Mouse (Mus musculus) effector memory CD4-positive, alpha-beta T cell, adult 7 months (primary cell): ENCODE results near the gene Olfr353. TPM values are rescaled to one million over a fixed set of nuclear protein-coding genes. Genes with fewer than 3 reads are reported as not detected.

Experiments
- polyA plus RNA-seq: library from polyadenylated mRNA; unstranded; fragments of 100-300 nt; shearing (Covaris generic); gene quantifications from one replicate; pipeline ENCODE4 v1.2.1, GENCODE M21; 2017

Gene Olfr353
- not detected for polyA plus RNA-seq

GRCm38 (mm10) chr2:36892836-36893235, at the start of gene Olfr353:
Olfr353 (minus strand) TSS chr2:36892936.

GRCm38 (mm10) chr2:36936821-36937220, 44.1 kb upstream of the Olfr353 start, which contains the start of gene Olfr356:
Olfr356 (plus strand) TSS chr2:36937121.

GRCm38 (mm10) chr2:36928797-36929196, 36.1 kb upstream of the Olfr353 start, which contains the start of gene Olfr355:
Olfr355 (minus strand) TSS chr2:36928897.

GRCm38 (mm10) chr2:36905380-36905779, 12.6 kb upstream of the Olfr353 start, which contains the start of gene Olfr354:
Olfr354 (plus strand) TSS chr2:36905680.

GRCm38 (mm10) chr2:36868160-36868559, 24.6 kb downstream of the Olfr353 start, which contains the start of gene Olfr352:
Olfr352 (plus strand) TSS chr2:36868460.

GRCm38 (mm10) chr2:36862560-36862959, 30.2 kb downstream of the Olfr353 start, which contains the start of gene Olfr351:
Olfr351 (minus strand) TSS chr2:36862660.

GRCm38 (mm10) chr2:36846010-36846409, 46.7 kb downstream of the Olfr353 start, which contains the start of gene Olfr350:
Olfr350 (plus strand) TSS chr2:36846310.

Other genes with a start within 250 kb of the Olfr353 start
- gene Olfr346, start 207.1 kb downstream of the Olfr353 start, polyA plus RNA-seq: not detected
- gene Olfr347, start 161.0 kb downstream of the Olfr353 start, polyA plus RNA-seq: not detected
- not detected for gene Olfr348, start 108.7 kb downstream of the Olfr353 start, polyA plus RNA-seq
- not detected for gene Olfr50, start 102.4 kb downstream of the Olfr353 start, polyA plus RNA-seq
- gene Olfr3, start 75.9 kb downstream of the Olfr353 start, polyA plus RNA-seq: not detected
- not detected for gene Olfr350, start 46.6 kb downstream of the Olfr353 start, polyA plus RNA-seq
- gene Olfr351, start 30.3 kb downstream of the Olfr353 start, polyA plus RNA-seq: not detected
- gene Olfr352, start 24.5 kb downstream of the Olfr353 start, polyA plus RNA-seq: 0.18 TPM
- 0.16 TPM for gene Olfr354, start 12.7 kb upstream of the Olfr353 start, polyA plus RNA-seq
- 0.62 TPM for gene Olfr355, start 36.0 kb upstream of the Olfr353 start, polyA plus RNA-seq
- gene Olfr356, start 44.2 kb upstream of the Olfr353 start, polyA plus RNA-seq: not detected
- not detected for gene Olfr357, start 100.9 kb upstream of the Olfr353 start, polyA plus RNA-seq
- gene Olfr358, start 116.4 kb upstream of the Olfr353 start, polyA plus RNA-seq: not detected
- not detected for gene Olfr360, start 172.8 kb upstream of the Olfr353 start, polyA plus RNA-seq
- gene Olfr361, start 196.4 kb upstream of the Olfr353 start, polyA plus RNA-seq: 0.27 TPM
- not detected for gene Olfr362, start 225.0 kb upstream of the Olfr353 start, polyA plus RNA-seq
- gene Olfr364-ps1, start 246.4 kb upstream of the Olfr353 start, polyA plus RNA-seq: not detected